In the genomic region with DNA sequence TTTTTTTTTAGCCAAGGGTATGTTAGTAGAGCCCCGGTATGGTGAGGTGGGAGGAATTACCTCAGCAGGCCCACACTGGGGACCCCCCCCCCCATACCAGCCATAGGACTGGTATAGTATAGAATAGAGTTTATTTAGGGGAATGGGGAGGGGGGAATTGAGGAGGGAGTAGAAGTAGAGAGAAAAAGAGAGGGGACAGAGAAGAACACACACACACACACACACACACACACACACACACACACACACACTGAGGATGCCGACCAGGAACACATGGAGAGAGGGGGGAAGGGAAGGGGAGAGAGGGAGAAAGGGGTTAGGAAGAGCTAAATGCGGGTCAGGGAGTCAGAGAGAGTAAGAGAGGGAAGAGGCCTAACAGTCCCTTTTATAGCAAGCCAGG, we compare ENCODE assay signal across 23 mouse cellular contexts.
DNase-seq lines count a peak whose midpoint lies in the region; ATAC-seq and TF ChIP-seq lines count a peak whose summit lies in the region.
"Had no signal": no experiment of that assay in that cellular context is flagged by ENCODE, and none has a peak within 500 bp of the region (broad histone marks: within the 10 kb centered on the region; RNA-seq: fewer than 3 reads in every experiment).

No protein-coding gene starts in this region.

- H3K27ac ChIP-seq in forebrain, embryonic 14.5 days (ENCODE audit: low read depth, low read length), result no peak overlapping the region
- no peak overlapping the region for H3K27ac ChIP-seq in forebrain, postnatal 0 days (ENCODE audit: low read depth, low read length)
- no peak overlapping the region for H3K27ac ChIP-seq in midbrain, embryonic 11.5 days (ENCODE audit: low read depth, low read length)
- no peak overlapping the region for H3K27ac ChIP-seq in midbrain, embryonic 16.5 days (ENCODE audit: low read length)
- H3K27ac ChIP-seq: embryonic facial prominence, embryonic 12.5 days; heart, embryonic 13.5 days; limb, embryonic 12.5 days; liver, embryonic 15.5 days; neural tube, embryonic 13.5 days; stomach, embryonic 15.5 days had no signal

- H3K9me3 ChIP-seq in forebrain, embryonic 14.5 days (replicated peaks; ENCODE audit: control insufficient read depth, low read length), result no peaks in the 10 kb centered on the region
- no peaks in the 10 kb centered on the region for H3K9me3 ChIP-seq in forebrain, postnatal 0 days (ENCODE audit: low read length)
- no peaks in the 10 kb centered on the region for H3K9me3 ChIP-seq in midbrain, embryonic 11.5 days (ENCODE audit: control insufficient read depth, low read length)
- H3K9me3 ChIP-seq in midbrain, embryonic 16.5 days (replicated peaks; ENCODE audit: control insufficient read depth, low read length, poor library complexity, severe bottlenecking), result no peaks in the 10 kb centered on the region
- H3K9me3 ChIP-seq: embryonic facial prominence, embryonic 12.5 days; heart, embryonic 13.5 days; limb, embryonic 12.5 days; liver, embryonic 15.5 days; neural tube, embryonic 13.5 days; stomach, embryonic 15.5 days had no signal

- no peaks in the 10 kb centered on the region for H3K36me3 ChIP-seq in forebrain, embryonic 14.5 days (ENCODE audit: control insufficient read depth, insufficient read depth, low read length)
- H3K36me3 ChIP-seq in forebrain, postnatal 0 days (ENCODE audit: insufficient read depth), result no peaks in the 10 kb centered on the region
- no peaks in the 10 kb centered on the region for H3K36me3 ChIP-seq in midbrain, embryonic 11.5 days (ENCODE audit: control insufficient read depth, insufficient read depth, low read length)
- no peaks in the 10 kb centered on the region for H3K36me3 ChIP-seq in midbrain, embryonic 16.5 days (ENCODE audit: control insufficient read depth, insufficient read depth, low read length)
- H3K36me3 ChIP-seq: embryonic facial prominence, embryonic 12.5 days; heart, embryonic 13.5 days; limb, embryonic 12.5 days; liver, embryonic 15.5 days; neural tube, embryonic 13.5 days; stomach, embryonic 15.5 days had no signal

- H3K4me2 ChIP-seq in forebrain, embryonic 14.5 days (ENCODE audit: low read length), result no peak overlapping the region
- no peak overlapping the region for H3K4me2 ChIP-seq in forebrain, postnatal 0 days (ENCODE audit: low read depth)
- H3K4me2 ChIP-seq in midbrain, embryonic 11.5 days, result no peak overlapping the region
- no peak overlapping the region for H3K4me2 ChIP-seq in midbrain, embryonic 16.5 days (ENCODE audit: low read length)

- no peak for DNase-seq in forebrain, embryonic 14.5 days (ENCODE audit: low spot score)
- no peak for DNase-seq in forebrain, postnatal 0 days
- DNase-seq in midbrain, embryonic 11.5 days (ENCODE audit: low spot score, missing footprints), result peak; percentile 90
- DNase-seq in embryo, embryonic 10.5 days (ENCODE audit: low spot score), result peak; percentile 56
- peak; percentile 66 for DNase-seq in retina, embryonic 14.5 days (ENCODE audit: low spot score)
- no peak for DNase-seq in cerebellum, adult 9-11 months
- DNase-seq: adrenal gland, postnatal 25 days; cerebellum, adult 11-12 months; cerebellum, postnatal 10 days; gastrocnemius, postnatal 10 days; heart, postnatal 10 days; kidney, adult 11 months; kidney, postnatal 14 days; lung, postnatal 14 days; right cerebral cortex, postnatal 25 days had no signal

- H3K27me3 ChIP-seq in forebrain, embryonic 14.5 days (replicated peaks; ENCODE audit: control insufficient read depth, insufficient read depth, low read length), result no peaks in the 10 kb centered on the region
- no peaks in the 10 kb centered on the region for H3K27me3 ChIP-seq in forebrain, postnatal 0 days (ENCODE audit: insufficient read depth, low read length)
- H3K27me3 ChIP-seq in midbrain, embryonic 11.5 days (ENCODE audit: control insufficient read depth, insufficient read depth, low read length), result no peaks in the 10 kb centered on the region
- H3K27me3 ChIP-seq in midbrain, embryonic 16.5 days (ENCODE audit: control insufficient read depth, insufficient read depth, low read depth, low read length), result no peaks in the 10 kb centered on the region
- H3K27me3 ChIP-seq: embryonic facial prominence, embryonic 12.5 days; limb, embryonic 12.5 days; liver, embryonic 15.5 days; neural tube, embryonic 13.5 days; stomach, embryonic 15.5 days had no signal

- 12% methylated on average over 3 of the region's 3 CpGs for WGBS in forebrain, embryonic 14.5 days
- 16% methylated on average over 3 of the region's 3 CpGs for WGBS in forebrain, postnatal 0 days
- WGBS in midbrain, embryonic 11.5 days, result 4% methylated on average over 3 of the region's 3 CpGs
- 11% methylated on average over 3 of the region's 3 CpGs for WGBS in midbrain, embryonic 16.5 days

- no peak overlapping the region for H3K9ac ChIP-seq in forebrain, embryonic 14.5 days (ENCODE audit: low read length)
- no peak overlapping the region for H3K9ac ChIP-seq in forebrain, postnatal 0 days
- no peak overlapping the region for H3K9ac ChIP-seq in midbrain, embryonic 11.5 days (ENCODE audit: low read length)
- H3K9ac ChIP-seq in midbrain, embryonic 16.5 days (ENCODE audit: low read depth, low read length), result no peak overlapping the region
- H3K9ac ChIP-seq: limb, embryonic 12.5 days; liver, embryonic 15.5 days; stomach, embryonic 15.5 days had no signal

- H3K4me1 ChIP-seq in forebrain, embryonic 14.5 days (ENCODE audit: control insufficient read depth, insufficient read depth, low read length), result peaks cover 12% of the 10 kb centered on the region
- peaks cover 9% of the 10 kb centered on the region for H3K4me1 ChIP-seq in forebrain, postnatal 0 days (ENCODE audit: insufficient read depth)
- H3K4me1 ChIP-seq in midbrain, embryonic 11.5 days (ENCODE audit: control insufficient read depth, insufficient read depth, low read length), result peaks cover 31% of the 10 kb centered on the region
- H3K4me1 ChIP-seq in midbrain, embryonic 16.5 days (ENCODE audit: control insufficient read depth, insufficient read depth, low read length), result peaks cover 6% of the 10 kb centered on the region
- H3K4me1 ChIP-seq: embryonic facial prominence, embryonic 12.5 days had no signal

- no peak overlapping the region for H3K4me3 ChIP-seq in forebrain, embryonic 14.5 days (ENCODE audit: low read depth, low read length)
- no peak overlapping the region for H3K4me3 ChIP-seq in forebrain, postnatal 0 days (ENCODE audit: low read depth, low read length)
- H3K4me3 ChIP-seq in midbrain, embryonic 11.5 days (ENCODE audit: low read depth, low read length), result no peak overlapping the region
- H3K4me3 ChIP-seq in midbrain, embryonic 16.5 days (ENCODE audit: low read depth, low read length), result no peak overlapping the region
- H3K4me3 ChIP-seq: embryonic facial prominence, embryonic 12.5 days; liver, embryonic 15.5 days; myocyte; stomach, embryonic 15.5 days had no signal

- 0 out of 2 replicates have a peak, but pooled peaks have one; percentile 4 for ATAC-seq in forebrain, embryonic 14.5 days
- ATAC-seq in forebrain, postnatal 0 days, result no peak
- ATAC-seq in midbrain, embryonic 11.5 days (ENCODE audit: low FRiP score), result no peak
- no peak for ATAC-seq in midbrain, embryonic 16.5 days

- no peak for TF ChIP-seq CTCF in forebrain, postnatal 0 days (IDR thresholded peaks at IDR 0.05; ENCODE audit: low read depth)

Comparison
In these comparisons a context has a peak if more than half of its experiments do, and no peak if none do; other contexts are left out.
1. DNase-seq: peak in midbrain, embryonic 11.5 days (single experiment), embryo, embryonic 10.5 days (single experiment) and retina, embryonic 14.5 days (single experiment); none in forebrain, embryonic 14.5 days (single experiment), forebrain, postnatal 0 days (single experiment) and cerebellum, adult 9-11 months (single experiment).